Mouse (Mus musculus) common myeloid progenitor, adult 5-6 weeks (primary cell): ENCODE results near the gene Mlxip. TPM values are rescaled to one million over a fixed set of nuclear protein-coding genes. Genes with fewer than 3 reads are reported as not detected.

Experiments used
- ATAC-seq: replicated peaks from 2 replicates; pipeline ENCODE4 v1.8.0; 2016; ENCODE audit warnings: low read depth, mild to moderate bottlenecking, moderate TSS enrichment, inconsistent platforms; ENCODE audit not compliant: poor library complexity, severe bottlenecking
- total RNA-seq: library from RNA; stranded (forward); fragments of 200-1000, 187-1606 nt; gene quantifications from 2 replicates; pipeline ENCODE4 v1.2.3, GENCODE M21; 2017

Gene Mlxip
- total RNA-seq, 1 experiment from 2014 or later = 13.9 TPM

- ATAC-seq = no peak
Measured at GRCm38 (mm10) chr5:123423885-123424284, 29.3 kb downstream of the Mlxip start.

- ATAC-seq = peak; percentile 82
Measured at GRCm38 (mm10) chr5:123427556-123427955, 33.0 kb downstream of the Mlxip start.

GRCm38 (mm10) chr5:123431524-123432304 is 37.1 kb downstream of the Mlxip start:
- no peak for ATAC-seq

GRCm38 (mm10) chr5:123432305-123432874 is 37.8 kb downstream of the Mlxip start:
- no peak for ATAC-seq

- ATAC-seq = peak; percentile 62
Measured at GRCm38 (mm10) chr5:123436071-123436779, 41.6 kb downstream of the Mlxip start.

GRCm38 (mm10) chr5:123436780-123437175 is 42.2 kb downstream of the Mlxip start:
- peak; percentile 53; the same call in 1 of the 2 replicates for ATAC-seq

GRCm38 (mm10) chr5:123438381-123438780 is 43.8 kb downstream of the Mlxip start:
- no peak for ATAC-seq

- no peak for ATAC-seq
Measured at GRCm38 (mm10) chr5:123439312-123439711, 44.7 kb downstream of the Mlxip start.

GRCm38 (mm10) chr5:123439941-123440340 is 45.3 kb downstream of the Mlxip start:
- no peak for ATAC-seq

GRCm38 (mm10) chr5:123440664-123441063 is 46.1 kb downstream of the Mlxip start:
- no peak for ATAC-seq

GRCm38 (mm10) chr5:123442283-123442682 is 47.7 kb downstream of the Mlxip start:
- no peak for ATAC-seq

- ATAC-seq = peak; percentile 81
Measured at GRCm38 (mm10) chr5:123444069-123444468, 49.5 kb downstream of the Mlxip start.

- no peak for ATAC-seq
Measured at GRCm38 (mm10) chr5:123444849-123445334, 50.3 kb downstream of the Mlxip start.

- no peak for ATAC-seq
Measured at GRCm38 (mm10) chr5:123451886-123452285, 57.3 kb downstream of the Mlxip start.

- ATAC-seq = no peak
Measured at GRCm38 (mm10) chr5:123461420-123461819, 66.8 kb downstream of the Mlxip start.

- ATAC-seq = no peak
Measured at GRCm38 (mm10) chr5:123464638-123465037, 70.0 kb downstream of the Mlxip start.

GRCm38 (mm10) chr5:123470784-123471400 is 76.3 kb downstream of the Mlxip start:
- peak; percentile 62 for ATAC-seq

- ATAC-seq = no peak
Measured at GRCm38 (mm10) chr5:123473817-123474216, 79.2 kb downstream of the Mlxip start.

GRCm38 (mm10) chr5:123487659-123488395 is 93.2 kb downstream of the Mlxip start:
- peak; percentile 39; the same call in 1 of the 2 replicates for ATAC-seq
